Mouse (Mus musculus): ENCODE measurements at regions not wholly inside any gene's neighbourhood (a gene's known extent, or its start where the extent isn't known, plus 50 kb on each side); places are given as distances from the start of the nearest gene placed in this dataset.

DNA sequence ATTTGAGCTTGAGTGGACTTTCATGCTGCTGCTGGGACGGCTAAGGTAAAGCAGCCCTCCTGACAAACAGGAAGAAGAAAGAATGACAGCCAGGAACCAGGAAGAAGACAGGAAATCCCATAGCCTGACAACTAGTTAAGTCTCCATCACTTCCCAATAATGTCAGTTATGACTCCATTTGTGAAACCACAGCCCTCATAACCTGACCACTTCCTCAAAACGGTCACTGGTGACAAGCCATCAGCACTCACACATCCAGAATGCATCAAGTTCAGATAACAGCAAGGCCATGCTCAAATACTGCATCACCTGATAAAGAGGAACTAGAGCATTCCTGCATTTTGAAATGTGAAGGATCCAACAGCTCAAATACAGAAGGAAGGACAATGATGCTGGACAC lies 288.3 kb downstream of the Zfp706 start:
- no peak for DNase-seq (ENCODE audit: low read depth, low spot score)

DNA sequence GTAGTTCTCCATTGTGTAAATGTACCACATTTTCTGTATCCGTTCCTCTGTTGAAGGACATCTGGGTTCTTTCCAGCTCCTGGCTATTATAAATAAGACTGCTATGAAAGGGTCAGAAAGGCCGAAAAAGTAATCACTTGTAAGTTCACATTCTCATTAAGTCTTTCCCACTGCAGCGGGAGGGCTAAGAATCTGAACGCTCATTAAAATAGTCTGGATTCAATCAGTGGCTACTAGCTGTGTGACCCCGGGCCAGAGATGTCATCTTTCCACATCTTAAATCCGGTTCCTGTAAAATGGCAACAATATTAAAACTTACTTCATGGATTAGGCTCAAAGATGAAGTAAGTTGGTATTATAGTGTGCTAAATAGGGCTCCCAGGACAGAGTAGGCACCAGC lies 289.7 kb downstream of the Zfp706 start:
- no peak for DNase-seq (ENCODE audit: low read depth, low spot score)

GRCm38 (mm10) chr15:36716686-36717038 lies 290.9 kb downstream of the Zfp706 start:
- no peak for DNase-seq (ENCODE audit: low read depth, low spot score)

- DNase-seq (ENCODE audit: low read depth, low spot score): peak; percentile 53
Observed at GRCm38 (mm10) chr15:36715745-36716685, 291.6 kb downstream of the Zfp706 start.

- DNase-seq (ENCODE audit: low read depth, low spot score): no peak
Observed at GRCm38 (mm10) chr15:36715159-36715558, 292.4 kb downstream of the Zfp706 start.

GRCm38 (mm10) chr15:36709788-36710187 lies 297.8 kb downstream of the Zfp706 start:
- peak; percentile 59 for DNase-seq (ENCODE audit: low read depth, low spot score)

GRCm38 (mm10) chr15:36708471-36708870 lies 299.1 kb downstream of the Zfp706 start:
- peak; percentile 76 for DNase-seq (ENCODE audit: low read depth, low spot score)

GRCm38 (mm10) chr15:36705990-36706389 lies 301.6 kb downstream of the Zfp706 start:
- DNase-seq (ENCODE audit: low read depth, low spot score): peak; percentile 73

- no peak for DNase-seq (ENCODE audit: low read depth, low spot score)
Observed at GRCm38 (mm10) chr15:36705391-36705790, 302.2 kb downstream of the Zfp706 start.

DNA sequence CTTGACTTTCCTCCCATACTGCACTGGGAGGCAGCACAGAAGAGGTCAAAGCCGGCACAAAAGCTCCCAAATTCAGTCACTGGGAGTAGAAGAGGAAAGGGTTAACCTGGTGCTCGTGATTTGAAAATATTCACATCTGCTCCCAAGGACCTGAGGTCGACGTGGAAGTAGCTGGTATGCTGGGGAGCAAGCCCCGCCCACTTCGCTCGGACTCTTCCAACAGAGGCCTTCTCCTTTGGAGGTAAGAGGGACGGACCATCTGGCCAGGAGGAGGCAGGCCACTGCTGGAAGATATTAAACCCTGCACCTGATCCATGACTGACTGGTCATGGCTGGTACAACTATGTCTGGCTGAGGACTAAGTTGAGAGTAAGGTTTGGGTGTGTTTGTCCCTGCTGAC lies 305.7 kb downstream of the Zfp706 start:
- peak; percentile 46 for DNase-seq (ENCODE audit: low read depth, low spot score)

DNA sequence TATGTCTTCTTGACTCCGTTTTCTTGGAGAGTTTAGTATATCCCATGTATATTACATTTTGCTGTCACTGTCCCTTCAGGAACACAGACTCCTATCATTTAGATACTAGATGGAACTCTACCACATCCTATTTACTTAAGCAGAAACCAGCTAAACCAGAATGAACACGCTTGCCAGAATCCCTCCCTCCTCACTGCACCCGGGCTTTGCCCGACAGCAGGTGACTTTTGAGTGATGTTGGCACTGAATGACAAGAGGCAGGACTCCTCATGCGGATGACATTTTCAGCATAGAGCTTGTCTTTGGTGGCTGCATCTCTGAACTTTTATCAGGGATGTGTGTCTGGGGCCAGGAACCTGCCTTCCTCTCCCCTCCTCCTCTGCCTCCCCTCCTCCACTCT lies 307.4 kb downstream of the Zfp706 start:
- DNase-seq (ENCODE audit: low read depth, low spot score): no peak

GRCm38 (mm10) chr15:36695199-36696129 lies 312.1 kb downstream of the Zfp706 start:
- peak; percentile 56 for DNase-seq (ENCODE audit: low read depth, low spot score)

GRCm38 (mm10) chr15:36691002-36691652 lies 316.4 kb downstream of the Zfp706 start:
- peak; percentile 33 for DNase-seq (ENCODE audit: low read depth, low spot score)

GRCm38 (mm10) chr15:36689881-36690280 lies 317.7 kb downstream of the Zfp706 start:
- no peak for DNase-seq (ENCODE audit: low read depth, low spot score)

DNA sequence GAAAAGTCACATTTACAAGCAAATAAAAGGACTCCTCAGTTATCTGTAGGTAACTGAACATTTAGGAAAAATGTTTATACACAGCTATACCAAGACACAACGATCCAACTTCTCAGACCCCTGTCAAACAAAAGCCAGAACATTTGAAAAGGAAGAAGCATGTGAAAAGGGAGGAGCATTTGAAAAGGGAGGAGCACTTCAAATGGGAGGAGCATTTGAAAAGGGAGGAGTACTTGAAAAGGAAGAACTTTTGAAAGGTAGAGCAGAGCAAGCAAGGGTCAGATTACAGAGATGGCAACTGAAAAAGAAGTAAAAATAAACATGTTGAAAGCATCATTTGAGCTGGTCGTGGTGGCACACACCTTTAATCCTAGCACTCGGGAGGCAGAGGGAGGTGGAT lies 318.3 kb downstream of the Zfp706 start:
- DNase-seq (ENCODE audit: low read depth, low spot score): peak; percentile 32

- peak; percentile 70 for DNase-seq (ENCODE audit: low read depth, low spot score)
Observed at GRCm38 (mm10) chr15:36688051-36688754, 319.4 kb downstream of the Zfp706 start.

GRCm38 (mm10) chr15:36684684-36685083 lies 322.9 kb downstream of the Zfp706 start:
- DNase-seq (ENCODE audit: low read depth, low spot score): no peak

DNA sequence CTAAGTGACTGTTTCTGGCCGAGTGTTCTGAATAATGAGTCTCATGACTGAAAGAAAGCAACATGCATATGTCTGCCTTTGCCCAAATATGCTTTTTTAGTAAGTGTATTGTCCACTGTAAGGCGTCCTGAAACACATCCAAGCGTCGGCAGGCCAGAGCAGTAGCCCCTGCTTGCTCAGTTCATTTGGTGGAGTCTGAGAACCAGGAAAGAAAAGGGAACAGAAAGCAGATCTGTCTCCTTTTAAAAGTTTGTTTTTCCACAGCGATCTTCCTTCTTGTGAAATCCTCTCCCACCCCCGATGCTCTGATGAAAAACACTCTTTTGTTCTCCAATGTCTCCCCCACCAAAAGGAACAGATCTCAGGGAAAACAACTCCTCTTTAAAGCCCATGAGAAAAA lies 324.7 kb downstream of the Zfp706 start:
- DNase-seq (ENCODE audit: low read depth, low spot score): no peak

DNA sequence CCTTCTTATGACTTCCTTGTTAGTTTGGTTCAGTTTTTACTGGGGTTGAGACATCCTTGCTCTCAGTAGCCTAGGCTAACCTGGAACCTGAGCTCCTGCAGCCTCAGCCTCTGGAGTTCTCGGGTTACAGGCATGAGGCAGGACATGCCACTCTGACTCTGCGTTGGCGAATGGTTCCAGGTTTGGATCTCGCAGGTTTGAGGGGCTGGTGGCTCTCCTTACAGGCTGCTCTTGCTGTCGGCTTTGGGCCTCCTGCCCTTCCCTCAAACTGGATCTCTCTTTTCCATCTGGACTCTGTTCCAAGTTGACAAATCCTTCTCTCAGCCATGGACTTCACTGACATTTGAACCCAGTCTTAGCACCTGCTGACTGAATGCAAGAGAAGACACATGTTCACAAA lies 325.4 kb downstream of the Zfp706 start:
- DNase-seq (ENCODE audit: low read depth, low spot score): no peak

DNA sequence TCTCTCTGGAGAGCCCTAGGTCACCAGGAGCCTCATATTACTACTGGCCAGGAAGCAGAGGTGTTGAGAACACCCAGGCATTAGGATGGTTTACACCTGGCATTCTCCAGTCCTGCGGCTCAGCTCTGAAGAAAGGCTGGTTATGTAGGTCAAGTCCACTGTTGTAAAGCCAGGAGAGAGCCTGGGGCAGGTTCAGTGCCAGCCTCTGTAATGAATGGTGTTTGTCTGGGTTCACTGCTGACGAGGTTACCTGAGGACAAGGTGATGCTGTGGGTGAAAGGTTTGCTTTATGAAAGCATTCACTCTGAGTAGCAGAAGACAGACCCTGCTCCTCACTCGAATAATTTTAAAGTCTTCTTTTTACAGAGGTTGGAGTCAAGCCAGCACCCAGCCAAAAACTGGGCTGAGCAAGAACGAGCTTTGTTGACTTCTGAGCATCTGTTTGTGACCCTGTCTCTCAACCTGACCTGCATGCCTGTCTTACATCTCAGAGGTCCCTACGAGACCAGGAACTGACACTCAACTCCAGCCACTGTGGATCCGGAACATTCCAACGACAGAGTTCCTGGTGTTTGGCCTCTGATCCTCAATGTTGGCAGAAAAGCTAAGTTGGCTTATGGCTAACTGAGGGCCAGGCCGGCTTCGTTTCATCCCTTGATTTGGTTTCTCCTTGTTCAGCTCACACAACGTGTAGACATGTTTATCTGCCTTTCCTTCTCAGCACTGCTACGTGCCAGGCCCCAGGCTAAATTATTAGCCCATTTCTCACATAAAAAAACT lies 327.0 kb downstream of the Zfp706 start:
- DNase-seq (ENCODE audit: low read depth, low spot score): no peak

Measured in ES-CJ7 (cell line).